Mouse (Mus musculus): ENCODE measurements around the gene Prmt8.

The Prmt8 gene

DNA sequence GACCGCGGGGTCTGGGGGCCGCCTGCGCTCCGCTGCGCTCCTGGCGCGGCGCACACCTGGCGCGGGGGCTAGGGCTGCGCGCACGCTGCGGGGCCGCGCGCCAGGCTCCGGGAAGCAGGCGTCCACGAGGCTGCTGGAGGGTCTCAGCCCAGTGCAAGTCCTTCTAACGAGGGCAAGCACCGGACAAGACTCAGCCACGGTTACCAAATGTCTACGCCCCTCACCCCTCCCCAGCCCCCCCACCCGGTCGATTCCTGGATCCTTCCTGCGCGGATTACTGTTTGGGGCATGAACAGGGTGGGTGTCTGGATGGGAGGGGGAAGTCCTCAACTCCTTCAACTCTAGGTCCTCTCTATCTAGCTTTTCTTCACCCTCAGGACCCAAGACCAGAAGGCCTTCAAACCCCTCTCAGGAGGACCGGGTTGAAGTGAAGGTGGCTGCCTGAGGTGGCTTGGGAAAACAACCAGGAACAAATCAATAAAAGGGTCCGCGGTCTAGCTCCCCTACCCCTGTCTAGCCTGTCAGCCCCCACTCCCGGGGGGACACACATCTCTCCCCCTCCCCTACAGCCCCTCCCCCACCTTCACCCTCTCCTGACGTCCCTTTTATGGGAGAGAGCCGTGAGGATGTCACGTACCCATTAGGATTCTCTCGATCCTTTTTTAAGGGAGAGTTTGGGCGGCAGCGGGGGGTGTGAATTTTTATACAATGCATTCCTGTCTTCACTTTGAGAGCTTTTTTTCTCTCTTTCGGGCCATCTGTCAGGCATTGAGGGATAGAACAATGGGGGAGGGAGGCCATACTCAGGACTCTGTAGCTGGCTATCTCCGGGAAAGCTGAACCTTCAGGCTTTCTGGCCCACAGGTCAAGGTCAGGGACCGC lies at the start of gene Prmt8:
Prmt8 (minus strand) TSS at position 198 of the 882 bp plus-strand sequence.
- DNase-seq, result no peak

- no peak for DNase-seq
Measured at GRCm38 (mm10) chr6:127803046-127803729, 33.9 kb upstream of the Prmt8 start.

DNA sequence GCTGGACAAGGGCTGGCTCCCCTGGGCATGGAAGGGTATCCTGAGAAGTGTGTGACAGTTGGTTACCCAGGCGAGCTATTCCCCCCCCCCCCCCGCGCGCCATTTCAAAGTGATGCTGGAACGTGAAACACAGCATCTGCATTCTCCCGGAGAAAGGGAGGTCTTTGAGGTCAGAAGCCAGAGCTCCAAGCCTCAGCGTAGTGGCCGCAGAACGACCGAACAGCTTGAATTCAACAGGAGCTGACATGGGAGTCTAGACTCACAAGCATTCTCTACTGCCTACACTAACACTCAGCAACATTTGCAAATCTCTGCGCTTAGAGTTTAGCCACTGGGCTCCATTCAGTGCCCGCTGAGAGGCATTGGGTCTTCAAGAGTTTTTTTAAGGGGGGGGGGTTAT lies 32.9 kb upstream of the Prmt8 start:
- no peak for DNase-seq

- DNase-seq, result no peak
Measured at GRCm38 (mm10) chr6:127790023-127790422, 20.8 kb upstream of the Prmt8 start.

DNA sequence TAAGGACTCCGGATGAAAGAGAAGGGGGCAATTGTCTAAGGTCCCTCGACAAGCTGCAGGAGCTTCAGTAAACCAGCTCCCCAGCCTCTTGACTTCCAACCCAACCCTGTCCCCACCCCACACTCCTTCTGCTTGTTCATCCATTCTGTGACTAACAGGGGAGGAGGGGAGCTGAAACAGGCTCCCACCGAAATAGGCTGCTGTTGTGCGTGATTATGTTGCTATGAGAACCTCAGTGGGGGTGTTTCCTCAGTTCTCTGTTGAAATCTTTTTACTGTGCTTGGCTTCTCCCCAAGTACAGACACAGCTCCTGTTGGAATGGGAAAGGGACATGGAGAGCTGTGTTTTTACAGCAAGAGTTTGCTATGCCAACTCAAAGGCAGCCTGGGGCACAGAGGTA lies 1.5 kb upstream of the Prmt8 start:
- DNase-seq, result no peak

DNA sequence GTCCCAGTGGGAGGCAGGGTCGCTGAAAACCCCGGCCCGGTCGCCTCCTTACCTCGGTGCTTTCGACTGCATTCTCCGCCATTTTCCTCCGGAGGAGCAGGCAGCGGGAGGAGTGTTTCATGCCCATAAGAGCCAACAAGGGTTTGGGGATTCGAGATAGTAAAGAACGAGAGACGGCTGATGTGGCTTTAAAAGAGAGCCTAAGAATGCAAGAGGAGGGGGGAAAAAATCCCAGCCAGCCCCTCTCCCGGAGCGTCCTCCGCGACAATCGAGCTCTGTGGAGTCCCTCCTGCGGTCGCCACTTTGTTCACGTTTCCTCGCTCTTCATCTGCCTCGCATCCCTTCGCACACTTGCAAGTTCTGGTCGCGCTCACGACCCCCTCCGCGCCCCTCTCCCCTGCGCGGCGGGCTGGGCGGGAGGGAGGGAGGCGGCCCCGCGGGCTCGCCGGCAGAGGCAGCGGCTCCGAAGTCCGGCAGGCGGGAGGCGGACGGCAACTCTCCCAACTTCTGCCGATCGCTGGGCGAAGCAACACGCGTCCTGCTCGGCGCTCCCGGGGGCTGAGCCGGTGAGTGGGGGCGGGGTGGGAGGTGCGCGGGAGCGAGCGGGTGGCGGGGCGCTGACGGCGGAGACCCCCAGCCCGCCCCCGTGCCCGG lies 524 bp downstream of the Prmt8 start:
- DNase-seq, result no peak

DNA sequence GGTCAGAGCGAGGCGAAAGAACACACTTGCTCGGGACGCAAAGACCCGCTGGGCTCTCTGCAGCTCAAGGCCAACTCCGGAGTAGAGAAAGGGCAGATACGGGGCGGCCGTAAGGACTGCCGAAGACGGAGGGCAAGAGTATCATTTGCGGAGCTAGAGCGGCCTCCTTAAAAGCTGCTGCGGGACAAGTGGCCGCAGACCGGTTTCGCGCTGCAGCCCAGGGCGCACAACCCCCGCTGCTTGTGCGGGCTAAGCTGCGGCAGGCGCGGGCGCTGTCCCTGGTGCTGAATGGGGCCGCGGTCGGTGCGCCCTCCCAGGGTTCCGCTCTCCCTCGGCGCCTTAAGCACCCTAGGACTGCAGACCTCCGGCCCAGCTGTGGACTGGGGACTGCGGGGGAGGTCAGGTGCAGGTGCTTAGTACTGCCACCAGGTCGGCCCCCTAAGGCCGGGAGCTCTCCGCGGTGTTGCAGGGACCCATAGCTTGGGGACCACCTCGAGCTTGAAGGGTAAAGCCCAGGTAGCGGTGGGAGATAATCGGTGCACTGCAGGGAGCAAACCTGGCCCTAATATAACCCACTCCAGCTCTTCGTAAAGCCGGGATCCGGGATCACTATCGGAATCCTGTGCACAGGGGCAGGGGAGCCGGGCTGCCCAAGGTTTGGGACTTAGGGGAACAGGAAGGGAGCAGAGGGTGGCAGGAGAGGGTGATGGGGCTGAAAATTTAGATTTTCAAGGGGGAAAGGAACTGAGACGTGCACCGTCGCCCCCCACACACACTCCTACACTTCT lies 1.4 kb downstream of the Prmt8 start:
- DNase-seq, result peak in 1 of 2 experiments; percentile 15

DNA sequence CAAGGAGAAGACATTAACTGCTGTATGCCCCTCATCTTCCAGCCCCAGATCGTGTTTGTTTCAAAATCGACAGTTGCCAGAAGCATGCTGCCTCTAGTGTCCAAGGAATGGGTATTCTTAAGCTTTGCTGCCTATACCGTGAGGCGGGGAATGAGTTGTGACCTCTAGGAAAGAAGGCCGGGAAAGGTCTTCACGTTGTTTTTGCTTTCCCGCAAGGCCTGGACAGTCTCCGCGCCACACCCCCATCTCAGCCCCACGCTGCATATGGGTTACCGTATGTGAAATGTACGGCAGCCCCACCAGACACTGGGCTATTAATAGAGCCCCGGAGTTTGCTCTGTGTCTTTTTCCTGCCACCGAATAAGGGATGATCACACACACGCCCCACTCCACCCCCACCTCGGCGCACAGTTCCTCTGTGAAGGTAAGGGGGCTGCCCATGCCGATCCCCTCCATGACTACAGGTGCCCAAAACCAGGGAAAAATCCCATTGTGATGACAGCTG lies 2.0 kb downstream of the Prmt8 start:
- DNase-seq, result no peak

DNA sequence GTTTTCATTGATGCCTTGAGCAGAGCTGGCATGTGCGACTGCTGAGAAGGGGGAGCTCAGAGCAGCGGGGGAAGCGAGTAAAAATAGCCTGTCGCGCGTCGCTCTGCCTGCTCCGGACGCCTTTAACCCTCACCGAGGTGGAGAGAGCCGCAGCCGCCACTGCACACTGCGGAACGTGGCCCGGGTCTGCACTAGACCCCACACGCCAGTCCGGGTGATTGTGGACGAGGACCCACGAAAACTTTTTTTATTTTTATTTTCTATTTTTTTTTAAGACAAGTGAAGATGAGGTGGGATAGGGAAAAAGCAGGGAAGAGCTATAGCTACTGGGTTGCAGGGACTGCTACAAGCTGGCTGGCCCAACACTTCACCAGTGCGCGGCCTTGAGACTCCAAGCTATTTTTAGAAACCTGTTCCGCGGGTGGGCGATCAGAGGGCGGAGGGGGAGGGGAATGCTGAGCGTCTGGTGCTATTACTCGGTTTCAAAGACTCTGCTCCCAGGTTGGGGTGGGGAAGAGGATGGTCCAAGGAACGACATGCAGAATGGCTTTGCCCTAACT lies 2.6 kb downstream of the Prmt8 start:
- DNase-seq, result no peak

DNA sequence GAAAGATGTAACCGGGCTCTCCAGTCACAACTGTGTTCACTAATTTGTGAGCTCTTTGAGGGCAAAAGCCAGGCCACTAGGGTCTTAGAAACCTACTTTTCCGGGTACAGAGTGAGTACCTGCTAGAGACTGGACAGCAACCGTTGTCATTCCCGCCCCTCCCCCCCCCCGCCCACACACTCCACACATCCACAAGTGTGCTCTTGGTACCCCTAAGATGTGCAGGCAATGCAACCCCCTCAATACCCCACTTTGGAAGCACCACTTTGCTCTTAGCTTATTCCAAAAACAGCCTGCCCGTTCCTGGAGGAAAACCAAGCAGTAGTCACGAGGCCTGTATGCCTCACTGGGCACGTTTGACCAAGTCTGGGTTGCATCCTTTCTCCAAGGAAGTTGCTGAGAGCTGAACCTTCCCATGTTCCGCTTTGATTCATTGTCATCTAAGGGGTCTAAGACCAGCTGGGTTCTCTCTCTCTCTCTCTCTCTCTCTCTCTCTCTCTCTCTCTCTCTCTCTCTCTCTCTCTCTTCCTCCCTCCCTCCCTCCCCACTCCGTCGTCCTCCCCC lies 3.1 kb downstream of the Prmt8 start:
- no peak for DNase-seq

DNA sequence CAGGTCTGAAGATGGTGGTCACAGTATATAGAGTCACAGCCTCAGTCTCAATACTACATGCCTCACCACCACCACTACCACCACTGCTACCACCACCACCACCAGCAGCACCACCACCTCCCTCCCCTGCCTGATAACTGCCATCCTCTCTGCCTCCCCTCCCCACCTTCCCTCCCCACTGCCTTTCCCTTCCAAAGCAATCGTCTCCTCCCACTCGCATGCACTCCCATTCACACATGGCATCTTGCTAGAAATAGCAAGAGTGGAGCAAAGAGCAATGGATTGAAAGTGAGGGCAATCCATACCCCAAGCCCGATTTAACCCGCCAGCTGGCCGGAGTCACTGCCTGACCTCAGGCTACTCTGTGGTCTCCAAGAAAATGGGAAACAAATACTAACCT lies 3.7 kb downstream of the Prmt8 start:
- DNase-seq, result no peak

DNA sequence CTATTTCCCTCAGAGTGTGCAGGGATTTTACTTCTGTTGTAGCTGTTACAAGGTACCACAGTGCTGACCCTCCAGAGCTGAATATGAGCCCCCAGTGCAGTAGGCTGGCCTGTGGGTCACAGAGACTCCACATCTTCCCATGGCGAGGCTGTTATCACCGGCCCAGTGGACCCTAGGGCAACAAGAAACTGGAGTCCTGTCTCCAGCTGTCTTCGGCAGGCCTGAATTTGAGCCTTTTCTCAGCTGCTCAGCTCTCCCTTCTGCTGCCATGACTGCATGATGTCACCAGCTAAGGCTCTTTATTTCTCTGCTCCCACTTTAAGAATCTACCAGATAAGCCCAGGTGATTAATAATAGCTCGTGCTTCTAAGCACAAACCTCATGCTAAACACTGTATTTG lies 11.0 kb downstream of the Prmt8 start:
- DNase-seq, result no peak

DNA sequence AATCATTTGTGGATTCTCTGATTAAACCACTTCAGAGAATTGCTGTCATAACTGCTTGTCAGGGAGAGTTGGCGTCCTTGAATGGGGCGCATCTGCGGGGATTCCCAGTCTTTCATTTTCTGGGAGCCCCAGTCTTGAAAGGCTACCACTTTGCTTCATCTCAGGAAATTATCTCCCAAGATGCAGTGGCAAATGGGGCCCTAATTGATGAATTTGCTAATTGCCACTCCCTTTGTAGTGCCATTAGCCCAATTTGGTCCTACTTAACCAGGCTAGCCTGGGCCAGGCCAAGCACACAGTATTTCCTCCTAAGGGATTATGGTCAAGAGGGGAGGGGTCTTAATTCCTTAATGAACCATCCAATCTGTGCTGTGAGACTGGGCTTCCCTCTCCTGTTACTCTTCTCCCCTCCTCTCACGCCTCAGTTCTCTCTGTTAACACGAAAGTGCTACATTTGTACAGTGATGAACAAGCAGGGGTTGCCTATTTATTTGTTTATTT lies 11.6 kb downstream of the Prmt8 start:
- DNase-seq, result no peak

DNA sequence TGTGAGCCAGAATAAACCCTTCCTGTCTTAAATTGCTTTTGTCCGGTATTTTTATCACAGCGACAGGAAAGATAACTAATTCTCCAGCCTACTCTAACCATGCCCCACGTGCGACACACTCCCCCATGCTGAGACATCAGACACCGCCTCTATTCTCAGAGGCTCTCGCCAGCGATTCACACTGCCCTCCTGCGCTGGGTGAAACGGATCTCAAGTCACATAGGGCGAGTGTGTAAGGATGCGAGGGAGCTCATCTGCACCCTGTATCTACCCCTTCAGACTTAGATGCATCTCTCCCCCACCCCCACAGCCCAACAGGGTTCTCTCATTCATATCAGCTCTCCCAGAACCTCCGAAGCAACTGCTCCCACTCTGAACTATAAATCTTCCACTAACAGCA lies 12.4 kb downstream of the Prmt8 start:
- DNase-seq, result no peak

DNA sequence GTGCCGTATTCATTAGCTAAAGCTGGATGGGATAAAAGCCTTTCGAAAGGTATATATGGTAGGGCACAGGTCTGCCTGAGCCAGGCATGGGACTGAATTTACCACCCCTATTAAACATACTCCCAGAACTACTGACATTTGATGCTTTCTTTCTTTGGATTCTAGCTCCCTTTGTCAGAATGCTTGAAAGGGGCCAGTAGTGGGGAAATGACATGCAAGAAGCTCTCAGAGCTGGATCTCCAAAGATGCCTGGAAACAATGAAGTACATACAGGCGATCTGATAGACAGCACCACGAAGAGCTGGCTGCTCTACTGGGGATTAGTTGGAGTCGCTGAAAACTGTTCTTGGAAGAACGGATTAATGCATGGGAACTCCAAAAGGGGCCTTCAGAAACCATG lies 16.0 kb downstream of the Prmt8 start:
- DNase-seq, result no peak

- no peak for DNase-seq
Measured at GRCm38 (mm10) chr6:127752681-127753080, 16.6 kb downstream of the Prmt8 start.

DNA sequence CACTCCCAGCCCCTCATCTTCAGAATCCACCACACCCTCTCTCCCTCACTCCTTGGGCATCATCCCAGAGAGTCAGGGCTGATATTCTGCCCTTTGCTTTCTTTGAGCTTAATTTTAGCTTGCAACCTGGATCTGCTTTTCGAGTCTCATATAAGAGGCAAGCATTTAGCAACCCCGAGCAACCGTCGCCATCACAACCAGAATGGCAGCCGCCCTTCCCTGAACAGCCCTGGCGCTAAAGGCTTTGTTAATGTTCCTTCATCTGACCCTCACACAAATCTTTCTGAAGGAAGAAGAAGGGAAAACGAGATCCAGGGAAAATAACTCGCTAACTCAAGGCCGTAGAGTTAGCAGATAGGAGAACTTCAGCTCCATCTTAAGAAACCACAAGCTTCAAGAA lies 17.8 kb downstream of the Prmt8 start:
- no peak for DNase-seq

DNA sequence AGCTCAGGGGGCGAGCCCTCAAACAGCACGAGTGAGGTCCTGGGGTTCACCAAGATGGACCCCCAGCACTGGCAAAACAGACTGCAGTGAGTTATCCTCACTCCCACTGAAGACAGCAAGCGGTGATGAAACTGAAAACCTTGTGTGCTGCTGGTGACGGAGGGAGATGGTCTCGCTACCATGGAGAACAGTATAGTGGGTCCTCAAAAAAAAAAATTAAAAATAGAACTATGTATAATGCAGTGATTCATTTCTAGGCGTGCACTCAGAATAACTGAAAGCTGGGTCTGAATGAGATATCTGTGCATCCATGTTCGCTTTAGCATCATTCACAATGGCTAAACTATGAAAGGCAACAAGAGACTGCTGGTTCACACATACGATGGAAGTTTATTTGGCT lies 20.5 kb downstream of the Prmt8 start:
- DNase-seq, result no peak

DNA sequence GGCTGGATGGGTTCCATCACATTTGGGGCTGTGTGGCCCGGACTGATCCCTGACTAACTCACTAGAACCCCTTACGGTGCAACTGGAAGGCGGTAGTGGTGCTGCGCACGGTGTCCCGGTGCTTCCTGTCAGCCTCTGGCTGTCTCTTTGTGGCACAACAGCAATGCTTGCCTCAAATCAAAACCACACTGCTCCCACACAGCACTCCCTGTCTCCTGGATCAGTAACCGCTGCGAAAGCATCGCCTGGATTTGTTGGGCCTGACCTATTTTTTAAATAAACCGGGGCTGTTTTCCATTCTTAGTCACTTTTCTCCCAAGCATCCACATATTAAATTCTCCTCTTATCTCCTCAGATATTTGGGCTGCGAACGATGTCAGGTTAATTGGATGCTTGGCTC lies 27.0 kb downstream of the Prmt8 start:
- no peak for DNase-seq

DNA sequence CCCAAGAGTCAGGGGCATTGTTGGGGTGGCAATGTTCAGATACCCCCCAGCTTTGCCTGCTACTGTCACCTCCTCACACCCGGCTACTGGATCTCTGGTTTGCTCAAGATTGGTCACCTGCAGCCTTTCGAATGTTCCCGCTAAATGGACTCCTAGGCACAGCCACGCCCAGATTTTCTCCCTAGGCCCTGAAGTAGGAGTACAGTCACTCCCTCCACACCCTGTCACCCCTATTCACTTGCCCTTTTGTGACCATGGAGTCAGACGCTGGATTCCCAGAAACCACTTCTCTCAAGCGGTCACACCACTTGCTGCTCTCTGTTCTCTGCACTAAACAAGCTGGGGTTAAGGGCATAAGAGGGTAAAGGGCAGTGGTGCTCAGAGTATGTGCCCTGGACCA lies 28.1 kb downstream of the Prmt8 start:
- no peak for DNase-seq

DNA sequence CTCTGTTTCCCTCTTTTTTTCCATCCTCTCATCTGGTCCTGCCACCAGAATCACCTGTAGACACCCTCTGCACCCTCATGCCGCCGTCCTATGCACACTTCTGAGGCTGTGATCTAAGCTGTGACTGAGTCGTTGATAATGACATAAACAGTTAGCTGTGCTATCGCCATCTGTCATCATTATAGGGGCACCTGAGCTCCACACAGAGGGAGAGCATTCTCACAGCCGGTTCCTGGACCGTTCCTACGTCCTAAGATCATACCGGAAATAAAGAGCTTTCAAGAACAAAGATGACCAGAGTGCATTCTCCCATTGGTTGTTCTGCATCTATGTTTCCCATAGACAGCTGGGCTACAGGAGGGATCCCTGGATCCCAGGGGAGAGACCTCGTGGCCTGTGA lies 28.6 kb downstream of the Prmt8 start:
- no peak for DNase-seq

GRCm38 (mm10) chr6:127739921-127740320 lies 29.4 kb downstream of the Prmt8 start:
- DNase-seq, result no peak
